Mouse (Mus musculus) cerebellum, adult 11 months (tissue): ENCODE data around the gene Cep68.
"Not testable (repeated sequence)": the region's sequence is repeated elsewhere in the genome, so short reads cannot be mapped to it uniquely, and the experiment has no call there.

Experiments used
- DNase-seq: peaks from one replicate; pipeline ENCODE4 v3.0.0; 2022

Gene Cep68

GRCm38 (mm10) chr11:20241311-20241710 lies 7.9 kb downstream of the Cep68 start:
- no peak for DNase-seq

- DNase-seq: no peak
Measured at GRCm38 (mm10) chr11:20240331-20240730, 8.9 kb downstream of the Cep68 start.

GRCm38 (mm10) chr11:20239279-20239861 lies 9.9 kb downstream of the Cep68 start:
- DNase-seq: no peak

- no peak for DNase-seq
Measured at GRCm38 (mm10) chr11:20237976-20238375, 11.3 kb downstream of the Cep68 start.

GRCm38 (mm10) chr11:20237018-20237417 lies 12.2 kb downstream of the Cep68 start:
- DNase-seq: no peak

DNA sequence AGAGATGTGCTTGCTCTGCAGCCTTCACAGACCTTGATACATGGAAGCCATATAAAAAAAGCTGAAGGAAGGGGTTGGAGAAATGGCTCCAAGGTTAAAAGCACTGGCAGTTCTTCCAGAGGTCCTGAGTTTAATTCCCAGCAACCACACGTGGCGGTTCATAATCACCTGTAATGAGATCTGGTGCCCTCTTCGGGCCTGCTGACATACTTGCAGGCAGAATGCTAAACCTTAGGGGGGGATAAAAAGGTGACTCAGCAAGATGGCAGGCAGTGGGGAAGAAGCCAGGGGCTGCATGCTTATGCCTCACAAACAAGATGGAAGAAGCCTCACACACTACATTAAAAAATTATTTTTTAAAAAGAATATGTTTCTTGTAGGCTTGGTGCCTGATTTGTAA lies 15.0 kb downstream of the Cep68 start:
- DNase-seq: no peak

- DNase-seq: no peak
Measured at GRCm38 (mm10) chr11:20232016-20232755, 17.0 kb downstream of the Cep68 start.

- no peak for DNase-seq
Measured at GRCm38 (mm10) chr11:20231128-20231878, 17.9 kb downstream of the Cep68 start.

DNA sequence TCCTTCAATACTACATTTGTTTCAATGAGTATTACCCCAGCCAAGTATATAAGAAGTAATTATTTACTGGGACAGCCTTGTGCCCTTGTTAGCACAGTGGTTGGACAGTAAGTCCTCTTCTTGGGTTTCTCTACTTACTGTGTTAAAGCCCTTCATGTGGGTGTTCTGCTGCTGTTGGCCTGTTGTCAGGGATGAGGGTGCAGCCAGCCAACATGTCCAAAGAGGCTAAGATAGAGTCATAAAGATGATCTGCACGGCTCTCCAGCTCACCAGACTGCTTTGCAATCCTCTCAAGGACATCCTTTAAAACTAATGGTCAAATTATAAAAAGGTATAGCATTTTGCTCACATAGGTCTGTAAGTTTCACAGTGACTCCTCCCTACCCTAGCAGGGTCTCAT lies 18.9 kb downstream of the Cep68 start:
- no peak for DNase-seq

DNA sequence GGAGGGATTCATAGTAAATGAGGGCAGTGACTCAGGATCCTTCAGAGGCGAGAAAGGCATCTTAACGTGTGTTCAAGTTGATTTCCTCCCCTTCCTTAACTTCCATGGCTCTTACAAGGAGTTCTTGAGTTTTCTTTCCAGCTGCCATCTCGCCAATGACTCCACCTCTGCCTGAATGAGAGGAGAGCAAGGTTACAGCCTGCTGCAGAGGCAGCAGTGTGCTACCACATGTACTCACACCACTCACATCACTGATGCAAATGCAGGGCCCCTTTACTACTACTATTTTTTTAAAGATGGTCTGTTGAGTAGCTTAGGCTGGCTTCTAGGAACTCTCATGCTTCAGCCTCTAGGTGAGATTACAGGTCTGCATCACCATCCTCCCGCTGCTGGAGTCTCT lies 19.9 kb downstream of the Cep68 start:
- no peak for DNase-seq

DNA sequence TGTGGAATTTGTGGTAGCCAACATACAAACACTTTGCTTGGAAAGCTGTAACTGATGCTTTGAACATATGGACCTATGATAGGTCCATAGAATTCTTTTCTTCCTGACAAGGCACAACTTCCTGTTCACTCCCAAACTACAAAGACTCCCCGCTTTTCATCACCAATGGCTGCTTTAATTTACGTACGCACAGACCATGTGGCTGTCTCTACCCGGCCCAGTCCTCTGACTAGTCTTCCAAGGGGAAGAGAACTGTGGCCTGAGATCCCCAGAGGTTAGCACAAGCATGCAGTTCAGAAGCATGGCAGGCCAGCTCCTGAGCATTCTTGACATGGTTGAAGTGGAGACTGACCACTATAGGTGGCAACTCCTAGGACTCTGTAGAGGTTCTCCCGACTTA lies 20.6 kb downstream of the Cep68 start:
- no peak for DNase-seq

GRCm38 (mm10) chr11:20225938-20226337 lies 23.3 kb downstream of the Cep68 start:
- no peak for DNase-seq

GRCm38 (mm10) chr11:20224196-20224595 lies 25.0 kb downstream of the Cep68 start:
- DNase-seq: no peak

GRCm38 (mm10) chr11:20221671-20222070 lies 27.6 kb downstream of the Cep68 start:
- DNase-seq: not testable (repeated sequence)

DNA sequence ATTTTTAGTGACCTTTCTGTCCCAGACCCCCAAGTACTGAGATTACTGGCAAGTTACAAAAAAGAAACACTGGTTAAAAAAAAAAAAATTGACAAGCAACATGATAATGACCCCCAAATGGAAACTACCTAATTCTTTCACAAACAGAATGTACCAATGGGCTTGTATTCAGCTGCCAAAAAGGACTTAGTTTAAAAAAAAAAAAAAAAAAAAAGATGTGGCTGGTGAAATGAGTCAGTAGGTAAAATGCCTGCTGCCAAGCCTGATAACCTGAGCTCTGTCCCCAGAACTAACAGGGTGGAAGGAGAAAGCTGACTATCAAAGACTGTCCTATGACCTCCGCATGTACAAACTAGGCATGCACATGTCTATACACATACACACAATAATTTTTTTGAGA lies 32.0 kb downstream of the Cep68 start:
- no peak for DNase-seq

GRCm38 (mm10) chr11:20216415-20216814 lies 32.8 kb downstream of the Cep68 start:
- DNase-seq: no peak

DNA sequence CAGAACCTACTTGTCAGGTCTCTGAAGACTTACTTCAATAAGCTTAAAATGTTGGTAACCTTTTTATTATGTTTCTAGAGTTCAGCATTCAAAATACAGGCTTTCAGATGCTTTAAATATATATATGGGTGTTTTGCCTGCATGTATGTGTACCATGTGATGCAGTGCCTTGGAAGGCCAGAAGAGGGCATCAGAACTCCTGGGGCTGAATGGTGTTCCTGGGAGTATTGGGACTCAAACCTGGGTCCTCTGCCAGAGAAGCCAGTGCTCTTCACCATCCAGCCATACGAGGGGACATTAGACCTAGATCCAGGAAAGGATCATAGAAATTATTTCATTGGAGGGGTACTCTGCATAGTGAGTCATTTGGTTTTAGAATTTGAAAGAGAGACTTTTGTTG lies 34.5 kb downstream of the Cep68 start:
- no peak for DNase-seq

GRCm38 (mm10) chr11:20211838-20212237 lies 37.4 kb downstream of the Cep68 start:
- DNase-seq: no peak

GRCm38 (mm10) chr11:20207589-20207988 lies 41.6 kb downstream of the Cep68 start:
- DNase-seq: no peak

DNA sequence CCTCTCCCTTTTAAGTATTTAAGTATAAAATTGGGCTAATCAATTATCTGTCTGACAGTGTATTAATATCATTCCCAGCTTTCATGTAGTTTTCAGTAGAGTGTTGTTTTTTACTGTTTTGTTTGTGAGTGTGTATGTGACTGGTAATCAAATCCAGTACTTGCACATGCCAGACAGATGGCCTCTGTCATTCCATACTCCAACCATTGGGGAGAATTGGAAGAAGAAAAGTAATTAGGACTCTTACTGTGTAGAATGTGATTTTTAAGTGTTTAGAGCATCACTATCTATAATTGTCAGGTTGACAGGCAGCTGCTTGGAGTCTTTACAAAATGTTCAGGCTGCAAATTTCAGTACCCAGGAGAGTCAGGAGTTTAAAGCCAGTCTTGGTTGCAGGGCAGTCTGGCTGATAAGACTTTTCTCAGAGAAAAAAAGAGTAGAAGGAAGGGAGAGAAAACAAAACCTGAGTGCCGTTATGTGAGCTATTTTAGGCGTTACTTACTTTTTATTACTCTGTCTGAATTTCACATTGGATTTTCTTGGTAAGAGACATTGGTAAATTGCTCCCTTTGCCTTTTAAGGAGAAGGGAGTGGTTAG lies 42.5 kb downstream of the Cep68 start:
- no peak for DNase-seq

DNA sequence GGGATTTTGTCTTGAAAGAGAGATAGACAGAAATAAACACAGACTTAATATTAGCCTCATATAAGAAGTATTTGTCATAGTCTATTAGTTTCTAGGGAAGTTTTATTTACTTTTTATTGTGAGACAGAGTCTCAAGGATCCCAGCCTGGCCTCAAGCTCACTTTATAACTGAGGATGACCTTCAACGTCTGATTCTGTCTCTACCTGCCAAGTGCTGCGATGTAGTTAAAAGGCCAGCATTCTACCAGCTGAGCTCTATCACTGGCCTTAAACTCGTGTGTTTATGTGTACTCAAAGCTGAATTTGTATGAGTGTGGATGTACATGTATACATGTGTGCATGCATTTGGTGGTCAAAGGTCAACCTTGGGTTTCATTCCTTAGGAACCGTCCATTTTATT lies 43.7 kb downstream of the Cep68 start:
- DNase-seq: no peak

DNA sequence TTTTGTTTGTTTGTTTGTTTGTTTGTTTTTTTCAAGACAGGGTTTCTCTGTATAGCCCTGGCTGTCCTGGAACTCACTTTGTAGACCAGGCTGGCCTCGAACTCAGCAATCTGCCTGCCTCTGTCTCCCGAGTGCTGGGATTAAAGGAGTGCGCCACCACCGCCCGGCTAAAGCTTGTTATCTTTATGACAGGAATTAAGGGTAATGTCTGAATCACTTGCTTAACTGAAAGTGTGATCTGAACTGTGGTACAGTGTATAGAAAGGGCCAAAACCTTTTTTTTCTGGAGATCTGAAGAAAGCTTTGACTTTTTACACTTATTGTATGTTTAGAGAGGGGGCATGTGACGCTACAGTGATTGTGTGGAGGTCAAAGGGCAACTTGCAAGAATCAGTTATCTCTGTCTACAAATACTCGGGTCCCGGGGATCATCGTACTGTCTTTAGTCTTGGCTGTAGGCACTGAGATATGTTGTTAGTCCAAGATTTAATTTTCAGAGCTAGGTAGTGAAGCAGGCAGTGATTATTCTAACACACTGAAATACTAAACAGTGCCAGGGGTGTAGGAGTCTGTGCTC lies 44.3 kb downstream of the Cep68 start:
- no peak for DNase-seq

- no peak for DNase-seq
Measured at GRCm38 (mm10) chr11:20204321-20204720, 44.9 kb downstream of the Cep68 start.
